Mouse (Mus musculus): Measurements from ENCODE around the gene Prpf38b.

DNA sequence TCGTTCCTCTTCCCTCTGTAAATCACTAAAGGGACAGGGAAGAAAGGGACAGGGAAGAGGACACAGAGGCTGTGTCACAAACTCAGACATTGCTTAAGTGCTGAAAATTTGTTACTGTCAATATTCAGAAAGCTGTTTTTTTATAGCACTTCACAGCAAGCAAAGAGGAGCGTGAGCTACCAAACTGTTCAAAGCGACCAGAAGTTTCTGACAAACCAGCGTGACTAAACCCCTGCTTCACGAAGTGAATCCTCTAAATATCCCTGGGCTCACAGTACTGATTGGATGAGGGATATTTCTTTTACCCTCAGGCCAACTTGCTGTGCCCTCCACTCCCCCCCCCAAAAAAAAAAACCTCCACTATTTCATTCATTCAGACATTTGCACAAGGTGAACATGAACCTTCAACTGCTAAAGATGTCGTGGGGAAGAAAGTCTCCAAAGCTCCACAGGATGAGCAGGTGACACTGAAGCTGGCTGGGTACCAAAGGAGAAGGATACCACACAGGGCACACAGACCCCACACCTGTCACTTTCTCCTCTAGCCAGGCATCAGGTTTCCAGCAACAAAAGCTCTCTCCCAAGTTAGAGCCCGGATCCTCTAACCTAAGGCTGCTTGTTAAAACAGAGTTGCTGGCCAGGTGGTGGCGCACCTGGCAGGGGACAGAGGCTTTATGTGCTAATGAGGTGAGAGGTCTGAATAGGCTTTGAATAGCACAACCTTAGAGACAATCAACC is 55.0 kb downstream of the Prpf38b start:
- no peak for TF ChIP-seq KAT2A (IDR thresholded peaks at IDR 0.05; ENCODE audit: insufficient replicate concordance, low read length)
- TF ChIP-seq CTCF (conservative IDR thresholded peaks at IDR 0.05 in 1 of 2, IDR thresholded peaks at IDR 0.05 in 1 of 2; ENCODE audit: low read depth in 2 of 2, low read length in 2 of 2), result peak in 1 of 2 experiments; percentile 74; a peak in 2 of 4 replicates
